Mouse (Mus musculus): Measurements from ENCODE around the gene Kcnj14.

DNA sequence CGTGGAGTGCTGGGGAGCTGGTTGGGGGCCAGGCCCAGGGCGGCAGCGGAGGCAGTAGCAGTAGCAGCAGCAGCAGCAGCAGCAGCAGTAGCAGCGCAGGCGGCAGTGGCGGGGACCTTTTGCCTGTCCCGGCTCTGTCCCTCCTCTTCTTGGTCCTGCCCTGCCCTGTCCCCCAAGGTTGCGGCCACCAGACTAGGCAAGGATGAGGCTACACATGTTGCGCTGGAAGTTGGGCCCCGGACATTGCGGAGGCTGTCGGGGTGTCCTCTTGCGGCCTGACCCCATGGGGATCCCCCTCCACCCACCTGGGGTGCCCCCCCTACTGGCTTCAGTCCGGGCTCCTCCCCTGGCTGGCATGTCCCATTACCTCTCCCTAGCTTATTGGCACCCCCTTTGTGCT, 45.2 kb upstream of the Kcnj14 start:
- no peak for TF ChIP-seq CTCF (IDR thresholded peaks at IDR 0.05; ENCODE audit: low read depth, low read length)
- TF ChIP-seq POLR2A (IDR thresholded peaks at IDR 0.05; ENCODE audit: extremely low read depth, insufficient read depth, low read length) = no peak
